Mouse (Mus musculus) forebrain, embryonic 14.5 days (tissue): ENCODE data around the gene Gm17949. TPM values are rescaled to one million over a fixed set of nuclear protein-coding genes. Genes with fewer than 3 reads are reported as not detected.

Source experiments
- ATAC-seq: fragments of 200-750 bp; cut with Nextera tagmentation; 2 replicates; pipeline ENCODE4 v1.8.0; 2017; ENCODE audit warnings: mild to moderate bottlenecking, moderate library complexity
- DNase-seq: peaks from one replicate; pipeline ENCODE4 v3.0.0-alpha.2; 2015; ENCODE audit warnings: low spot score
- H3K27ac ChIP-seq: fragments of 300-500 bp; sonication (generic); 2 replicates; pipeline ENCODE4 v1.5.1; 2014; ENCODE audit warnings: low read depth, mild to moderate bottlenecking, control low read depth, low read length, moderate library complexity
- H3K27me3 ChIP-seq: fragments of 300-500 bp; sonication (generic); replicated peaks from 2 replicates; pipeline ENCODE4 v1.6.1; 2014; ENCODE audit warnings: low read length, control low read depth, mixed read lengths; ENCODE audit not compliant: control insufficient read depth, insufficient read depth
- H3K36me3 ChIP-seq: fragments of 300-500 bp; sonication (generic); 2 replicates; pipeline ENCODE4 v1.6.1; 2014; ENCODE audit warnings: low read length, control low read depth; ENCODE audit not compliant: control insufficient read depth, insufficient read depth
- H3K4me1 ChIP-seq: fragments of 300-500 bp; sonication (generic); 2 replicates; pipeline ENCODE4 v1.6.1; 2014; ENCODE audit warnings: antibody characterized with exemption, low read length, control low read depth; ENCODE audit not compliant: control insufficient read depth, insufficient read depth
- H3K4me2 ChIP-seq: fragments of 300-500 bp; sonication (generic); 2 replicates; pipeline ENCODE4 v1.6.1; 2014; ENCODE audit warnings: mild to moderate bottlenecking, control low read depth, low read length
- H3K4me3 ChIP-seq: fragments of 300-500 bp; sonication (generic); 2 replicates; pipeline ENCODE4 v1.5.1; 2014; ENCODE audit warnings: low read depth, low read length, control low read depth
- H3K9ac ChIP-seq: fragments of 300-500 bp; sonication (generic); 2 replicates; pipeline ENCODE4 v1.6.1; 2014; ENCODE audit warnings: mild to moderate bottlenecking, low read length, control low read depth, moderate library complexity
- H3K9me3 ChIP-seq: fragments of 300-500 bp; sonication (generic); replicated peaks from 2 replicates; pipeline ENCODE4 v1.6.1; 2016; ENCODE audit warnings: low read length, control low read depth, mixed read lengths; ENCODE audit not compliant: control insufficient read depth
- WGBS: fragments of 180-500 bp; shearing (Covaris S2); extraction: QIAGEN DNeasy Blood & Tissue Kit; methylation state at CpG from one replicate; pipeline ENCODE4 v1.1.7; 2014; 5-methylcytosine and 5-hydroxymethylcytosine counted together
- polyA plus RNA-seq: library from polyadenylated mRNA; unstranded; fragments of >200 nt; fragmentation: Nextera tagmentation; extraction: Ambion mirVana; gene quantifications from 2 replicates; pipeline ENCODE4 v1.2.1, GENCODE M21; 2014

Gm17949 gene
- polyA plus RNA-seq, 1 experiment from 2014 or later: 0.14 TPM

DNA sequence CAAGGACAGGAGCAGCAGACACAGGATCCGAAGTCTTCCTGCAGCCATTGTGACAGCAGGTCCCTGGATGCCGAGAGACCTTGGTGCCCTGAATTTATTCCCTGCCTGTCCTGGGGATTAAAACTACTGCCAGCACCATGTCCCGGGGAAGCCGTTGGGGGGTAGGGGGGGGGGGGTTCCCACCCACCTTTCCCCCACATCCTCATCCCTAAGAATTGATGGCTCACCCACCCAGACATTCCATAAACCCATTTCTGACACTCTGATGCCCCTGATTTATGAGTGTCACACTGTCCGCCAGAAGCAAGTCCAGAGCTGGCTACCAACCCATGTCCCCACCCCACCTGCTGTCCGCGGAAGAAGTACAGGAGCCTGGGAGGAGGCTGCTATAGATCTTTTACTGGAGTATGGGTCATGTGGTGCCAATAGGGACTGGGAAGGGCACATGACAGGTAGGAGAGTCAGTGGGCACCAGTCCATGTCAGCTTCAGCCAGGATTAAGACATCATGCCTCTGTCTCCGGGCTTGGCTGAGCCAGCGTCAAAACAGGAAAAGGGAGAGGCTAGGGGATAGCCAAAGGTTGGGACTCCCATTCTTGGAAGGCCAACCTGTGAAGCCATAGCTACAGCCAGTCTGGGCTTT is 11.2 kb upstream of the Gm17949 start, which contains the start of gene Pspn:
TSS of gene Pspn (minus strand) at position 51 of the 642 bp plus-strand sequence.
- H3K4me2 ChIP-seq: no peak within 1 kb of the TSS
- no peak within 1 kb of the TSS for H3K4me3 ChIP-seq
- WGBS: 90% methylated on average over 9 of the region's 9 CpGs
- peaks cover 58% of the 10 kb centered on the region for H3K36me3 ChIP-seq
- H3K27ac ChIP-seq: no peak within 1 kb of the TSS
- ATAC-seq (no peak), DNase-seq (no peak)
- no peak within 1 kb of the TSS for H3K9ac ChIP-seq
- no peaks in the 10 kb centered on the region for H3K27me3 ChIP-seq
- peaks cover 5% of the 10 kb centered on the region for H3K4me1 ChIP-seq
- H3K9me3 ChIP-seq: no peaks in the 10 kb centered on the region

DNA sequence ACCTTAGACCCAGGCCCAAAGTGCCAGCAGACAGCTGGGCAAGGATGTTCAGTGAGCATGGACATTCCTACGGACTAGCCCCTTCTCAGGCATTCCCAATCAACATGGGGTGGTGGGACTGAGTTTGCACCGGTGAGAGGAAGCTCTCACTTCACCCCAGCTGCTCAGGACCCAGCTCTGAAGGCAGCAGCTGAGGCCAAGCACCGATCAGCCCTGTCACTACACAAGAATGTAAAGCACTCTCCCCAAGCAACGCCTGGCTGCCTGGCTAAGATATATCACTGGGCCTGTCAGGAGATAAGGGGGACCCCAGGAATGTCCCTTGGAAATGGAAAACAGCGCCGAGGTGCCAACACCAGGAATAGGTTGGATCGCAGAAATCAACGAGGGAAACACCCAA is 10.0 kb upstream of the Gm17949 start:
- Histone ChIP-seq H3K4me3 (no peak overlapping the region), H3K9ac (no peak overlapping the region), H3K4me2 (no peak overlapping the region), H3K27me3 (no peaks in the 10 kb centered on the region), H3K36me3 (peaks cover 58% of the 10 kb centered on the region), H3K4me1 (peaks cover 5% of the 10 kb centered on the region), H3K27ac (no peak overlapping the region), H3K9me3 (no peaks in the 10 kb centered on the region)
- no peak for DNase-seq
- no peak for ATAC-seq
- whole genome bisulfite sequencing: 82% methylated on average over 8 of the region's 8 CpGs

DNA sequence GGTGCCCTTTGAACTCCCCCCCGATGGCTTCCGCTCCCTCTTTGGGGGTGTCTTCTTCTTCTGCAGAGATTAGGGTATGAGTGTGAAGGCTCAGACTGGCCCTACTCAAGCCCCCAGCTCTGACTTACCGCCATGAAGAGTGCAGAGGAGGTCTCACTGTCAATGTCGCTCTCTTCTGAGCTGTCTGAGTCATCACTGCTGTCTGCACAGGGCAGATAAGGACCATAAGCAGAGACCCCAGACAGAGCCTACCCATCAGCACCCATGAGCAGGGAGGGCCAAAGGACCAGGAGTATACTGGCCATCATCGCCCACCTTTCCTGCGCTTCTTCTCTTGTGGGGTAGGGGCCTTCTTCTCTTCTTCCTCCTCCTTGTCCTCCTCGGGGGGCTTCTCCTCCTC is 7.3 kb upstream of the Gm17949 start:
- Histone ChIP-seq H3K4me3 (no peak overlapping the region), H3K27me3 (no peaks in the 10 kb centered on the region), H3K36me3 (peaks cover 76% of the 10 kb centered on the region), H3K9ac (no peak overlapping the region), H3K4me2 (no peak overlapping the region), H3K9me3 (no peaks in the 10 kb centered on the region), H3K4me1 (no peaks in the 10 kb centered on the region), H3K27ac (no peak overlapping the region)
- ATAC-seq (no peak), DNase-seq (no peak)
- 90% methylated on average over 7 of the region's 7 CpGs for WGBS

DNA sequence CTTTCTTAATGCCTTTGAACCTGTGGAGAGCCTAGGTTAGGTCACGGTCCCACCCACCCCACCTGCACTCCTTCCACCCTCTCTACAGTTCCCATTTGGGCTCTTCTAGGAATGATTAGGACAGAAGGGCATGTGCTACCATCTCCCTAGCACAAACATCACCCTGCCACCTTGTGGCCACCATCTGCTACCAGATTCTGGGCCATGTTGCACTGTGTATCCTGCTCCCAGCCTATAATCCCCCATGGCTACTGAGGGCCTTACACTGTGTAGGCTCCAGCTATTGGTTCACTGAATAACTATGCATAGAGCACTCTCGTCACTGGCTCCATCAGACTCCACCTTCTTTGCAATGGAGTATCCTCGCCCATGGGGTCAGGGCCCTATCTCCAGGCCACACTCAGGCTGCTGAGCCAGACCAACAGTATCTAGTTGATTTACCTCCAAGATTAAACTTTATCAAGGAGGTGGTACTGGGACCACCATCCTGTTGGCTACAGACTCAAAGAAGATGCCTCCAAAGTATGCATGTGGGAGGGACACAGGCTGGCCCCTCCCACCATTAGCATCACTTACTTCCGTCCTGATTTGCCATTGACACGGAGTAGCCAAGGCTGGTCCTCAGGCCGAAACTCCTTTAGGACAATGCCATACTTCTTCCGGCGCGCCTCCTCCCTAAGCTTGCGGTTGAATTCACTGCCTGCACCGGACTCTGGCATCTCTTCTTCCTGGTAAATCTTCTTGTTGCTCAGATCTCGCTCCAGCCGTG is 3.9 kb upstream of the Gm17949 start:
- Histone ChIP-seq H3K9me3 (no peaks in the 10 kb centered on the region), H3K4me1 (peaks cover 11% of the 10 kb centered on the region; the same call in 1 of the 2 replicates), H3K4me2 (no peak overlapping the region), H3K27me3 (no peaks in the 10 kb centered on the region), H3K4me3 (no peak overlapping the region), H3K27ac (no peak overlapping the region), H3K36me3 (peaks cover 70% of the 10 kb centered on the region), H3K9ac (no peak overlapping the region)
- no peak for DNase-seq
- WGBS: 91% methylated on average over 13 of the region's 13 CpGs
- ATAC-seq: no peak

DNA sequence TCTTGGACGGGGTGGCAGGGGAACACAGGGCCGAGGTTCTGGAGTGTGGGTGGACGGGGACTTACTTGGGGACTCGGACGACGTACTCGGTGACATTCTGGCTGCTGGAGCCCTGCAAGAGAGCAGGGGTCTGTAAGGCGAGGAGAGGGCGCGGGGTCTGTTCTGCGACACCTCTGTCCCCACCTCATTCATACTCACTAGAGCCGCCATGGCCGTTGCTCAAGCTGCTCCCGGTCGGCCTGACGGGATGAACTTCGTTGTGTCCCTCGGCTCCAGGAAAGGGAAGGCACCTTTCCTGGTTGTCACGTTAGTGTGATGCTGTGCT is 396 bp upstream of the Gm17949 start:
- ATAC-seq (peak; percentile 47), DNase-seq (no peak)
- H3K27me3 ChIP-seq: no peaks in the 10 kb centered on the region
- peak overlapping the region; percentile 94 for H3K4me2 ChIP-seq
- H3K36me3 ChIP-seq: peaks cover 35% of the 10 kb centered on the region
- WGBS: under 1% methylated on average over 19 of the region's 19 CpGs
- peak overlapping the region; percentile 44; the same call in 1 of the 2 replicates for H3K27ac ChIP-seq
- peaks cover 11% of the 10 kb centered on the region; the same call in 1 of the 2 replicates for H3K4me1 ChIP-seq
- H3K4me3 ChIP-seq: peak overlapping the region; percentile 68
- peak overlapping the region; percentile 81 for H3K9ac ChIP-seq
- H3K9me3 ChIP-seq: no peaks in the 10 kb centered on the region

DNA sequence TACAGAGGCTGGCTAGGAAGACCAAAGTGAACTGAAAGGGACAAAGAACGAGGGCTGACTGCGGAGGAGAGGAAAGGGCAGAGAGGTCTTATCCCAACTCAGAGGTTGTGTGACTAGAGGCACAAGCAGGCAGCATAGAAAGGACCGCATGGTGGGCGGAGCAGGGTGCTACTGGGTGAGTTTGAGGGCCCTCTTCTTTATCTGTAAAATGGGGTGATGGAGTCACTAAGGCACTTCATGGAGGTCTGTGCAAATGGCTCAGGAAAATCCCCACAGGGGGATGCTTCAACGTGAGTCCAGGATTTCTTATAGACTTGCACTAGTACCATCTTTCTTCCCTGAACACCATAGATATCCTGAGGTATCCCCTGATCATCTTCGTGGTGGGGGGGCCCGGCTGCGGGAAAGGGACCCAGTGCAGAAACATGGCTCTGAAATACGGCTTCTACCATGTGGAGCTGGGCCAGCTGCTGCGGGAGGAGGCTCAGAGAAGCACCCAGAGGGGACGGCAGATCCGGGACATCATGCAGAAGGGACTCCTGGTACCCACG is 1.1 kb downstream of the Gm17949 start:
- Histone ChIP-seq H3K27ac (peak overlapping the region; percentile 87; the same call in 1 of the 2 replicates), H3K27me3 (no peaks in the 10 kb centered on the region), H3K9ac (no peak overlapping the region; the same call in 1 of the 2 replicates), H3K9me3 (no peaks in the 10 kb centered on the region), H3K4me2 (peak overlapping the region; percentile 57), H3K36me3 (peaks cover 20% of the 10 kb centered on the region), H3K4me3 (peak overlapping the region; percentile 68), H3K4me1 (peaks cover 11% of the 10 kb centered on the region; the same call in 1 of the 2 replicates)
- DNase-seq (no peak), ATAC-seq (no peak)
- WGBS: 75% methylated on average over 13 of the region's 13 CpGs

DNA sequence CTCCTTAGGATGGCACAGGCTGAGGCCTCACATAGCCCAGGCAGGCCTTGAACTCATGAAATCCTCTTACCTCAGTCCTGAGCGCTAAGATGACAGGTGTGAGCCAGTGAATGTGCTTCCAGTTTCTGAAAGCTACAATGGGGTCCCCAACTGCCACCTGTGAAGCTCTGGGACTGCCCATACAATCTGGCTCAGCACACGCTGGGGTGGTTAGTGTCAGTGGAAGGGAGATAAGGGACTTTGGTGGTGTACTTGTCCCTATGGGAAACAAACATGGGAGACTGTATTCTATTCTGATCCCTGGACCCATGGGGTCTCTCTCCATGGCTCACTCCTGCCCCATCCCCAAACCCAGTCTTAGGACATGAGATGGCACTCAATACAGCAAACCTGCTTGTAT is 8.4 kb downstream of the Gm17949 start:
- Histone ChIP-seq H3K9ac (no peak overlapping the region), H3K9me3 (no peaks in the 10 kb centered on the region), H3K27ac (no peak overlapping the region), H3K27me3 (no peaks in the 10 kb centered on the region), H3K4me2 (no peak overlapping the region), H3K4me1 (no peaks in the 10 kb centered on the region), H3K36me3 (peaks cover 48% of the 10 kb centered on the region), H3K4me3 (no peak overlapping the region)
- ATAC-seq (no peak), DNase-seq (no peak)
- 79% methylated on average over 2 of the region's 2 CpGs for WGBS

DNA sequence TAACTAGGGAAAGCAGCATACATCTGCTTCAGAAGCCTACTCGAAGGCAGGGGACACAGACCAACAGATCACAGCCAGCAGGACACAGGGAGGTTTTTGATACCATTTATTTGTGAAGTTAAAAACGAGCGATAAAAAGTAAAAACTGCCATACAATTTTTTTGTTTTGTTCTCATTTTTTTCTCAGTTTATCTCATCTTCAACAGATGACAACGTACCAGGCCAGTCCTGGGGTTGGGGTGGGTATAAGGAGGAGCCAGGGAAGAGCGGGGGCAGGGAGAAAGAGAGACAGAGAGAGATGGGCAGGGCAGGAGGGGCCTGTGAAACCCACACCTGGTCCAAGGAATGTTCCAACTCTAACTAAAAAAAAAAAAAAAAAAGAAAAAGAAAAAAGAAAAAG is 9.7 kb downstream of the Gm17949 start:
- DNase-seq (no peak), ATAC-seq (no peak)
- Histone ChIP-seq H3K27me3 (no peaks in the 10 kb centered on the region), H3K4me2 (no peak overlapping the region), H3K36me3 (peaks cover 61% of the 10 kb centered on the region), H3K27ac (no peak overlapping the region), H3K4me3 (no peak overlapping the region), H3K4me1 (no peaks in the 10 kb centered on the region), H3K9ac (no peak overlapping the region), H3K9me3 (no peaks in the 10 kb centered on the region)
- 91% methylated on average over 5 of the region's 5 CpGs for WGBS

DNA sequence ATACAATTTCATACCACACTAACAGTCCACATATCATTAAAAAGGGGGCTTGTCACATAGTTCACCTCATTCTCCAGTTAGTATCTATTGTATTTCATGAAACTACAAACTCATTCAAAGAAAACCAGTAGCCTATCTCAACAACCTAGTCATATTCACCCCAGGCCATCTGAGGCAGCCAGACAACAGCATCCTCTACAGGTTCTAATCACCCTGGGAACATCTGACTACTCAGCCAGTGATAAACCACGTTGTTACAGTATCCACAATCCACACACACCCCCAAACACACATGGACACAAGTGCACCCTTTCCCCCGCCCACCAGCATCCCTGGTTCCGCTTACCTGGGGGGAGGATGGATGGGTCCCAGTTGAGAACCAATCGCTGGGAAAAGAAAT is 16.2 kb downstream of the Gm17949 start:
- no peak for DNase-seq
- Histone ChIP-seq H3K9ac (no peak overlapping the region), H3K27ac (no peak overlapping the region), H3K4me3 (no peak overlapping the region), H3K36me3 (peaks cover 62% of the 10 kb centered on the region), H3K9me3 (no peaks in the 10 kb centered on the region), H3K27me3 (no peaks in the 10 kb centered on the region), H3K4me1 (peaks cover 10% of the 10 kb centered on the region), H3K4me2 (no peak overlapping the region)
- 93% methylated on average over 4 of the region's 4 CpGs for WGBS
- ATAC-seq: no peak
